ENCODE assay signal across 10 mouse cellular contexts in genomic region chr9:119035836-119036235, GRCm38 (mm10). TPM values are rescaled to one million over a fixed set of nuclear protein-coding genes. Genes with fewer than 3 reads are reported as not detected.
DNase-seq lines count a peak whose midpoint lies in the region; TF ChIP-seq lines count a peak whose summit lies in the region.
"Had no signal": no experiment of that assay in that cellular context is flagged by ENCODE, and none has a peak within 500 bp of the region (broad histone marks: within the 10 kb centered on the region; RNA-seq: fewer than 3 reads in every experiment).

No protein-coding gene starts in this region.

- TF ChIP-seq CTCF in kidney, adult 2 months (conservative IDR thresholded peaks at IDR 0.05; ENCODE audit: insufficient read depth, insufficient read length, low read depth, low read length): no peak

- H3K27ac ChIP-seq in kidney, adult 2 months (ENCODE audit: insufficient read depth, low read depth, low read length): no peak overlapping the region

- no peak overlapping the region for H3K4me3 ChIP-seq in kidney, adult 2 months (ENCODE audit: insufficient read depth, low read depth, low read length)
- H3K4me3 ChIP-seq: embryonic facial prominence, embryonic 12.5 days; megakaryocyte, embryonic 14.5 days had no signal

- WGBS in kidney, adult 2 months: 43% methylated on average over 7 of the region's 7 CpGs

- TF ChIP-seq POLR2A in kidney, adult 2 months (IDR thresholded peaks at IDR 0.05; ENCODE audit: low read depth, low read length): no peak

- no peaks in the 10 kb centered on the region for H3K27me3 ChIP-seq in kidney, adult 2 months (replicated peaks; ENCODE audit: control insufficient read depth, insufficient read depth, low read length)
- H3K27me3 ChIP-seq: embryonic facial prominence, embryonic 12.5 days; megakaryocyte, embryonic 14.5 days had no signal

- 0 out of 2 replicates have a peak, but pooled peaks cover 2% of the 10 kb centered on the region for H3K4me1 ChIP-seq in kidney, adult 2 months (ENCODE audit: control insufficient read depth, insufficient read depth, low read length)

- DNase-seq in cerebellum, postnatal 14 days: peak; percentile 55 to 62
- no peak for DNase-seq in cerebellum, adult 9-11 months
- peak; percentile 93 for DNase-seq in 3134 (ENCODE audit: extremely low read depth, insufficient read length, low spot score)
- peak; percentile 86 for DNase-seq in gastrocnemius, adult 18-20 months (ENCODE audit: low spot score)
- DNase-seq in kidney, adult 2 months: peak; percentile 78
- DNase-seq in ovary, postnatal 36 days (ENCODE audit: low spot score): peak; percentile 66
- no peak for DNase-seq in right cerebral cortex, postnatal 14 days
- DNase-seq in frontal cortex, postnatal 36 days (ENCODE audit: low spot score in 2 of 2): no peak

- peaks cover 2% of the 10 kb centered on the region for H3K36me3 ChIP-seq in kidney, adult 2 months (ENCODE audit: control insufficient read depth, insufficient read depth, low read length)

RNA-seq across cellular contexts. Expression of gene Vill, which starts 16.7 kb away (rescaled TPM):
- under 1 TPM in 1 of 2 experiments, not detected in 1; 0.23 TPM for total RNA-seq in gastrocnemius, adult 18-20 months (2021)
- polyA plus RNA-seq in kidney, adult 2 months (2012; rRNA removed): 48.5 and 73.9 TPM in 2 replicates

RNA-seq across cellular contexts. Expression of gene Plcd1, which starts 57.5 kb away (rescaled TPM):
- total RNA-seq in gastrocnemius, adult 18-20 months (2021): 1 to 10 TPM; 5.5 to 6.3 TPM
- polyA plus RNA-seq in kidney, adult 2 months (2012; rRNA removed): 11.3 and 11.8 TPM in 2 replicates

Comparison
In these comparisons a context has a peak if more than half of its experiments do, and no peak if none do; other contexts are left out.
1. DNase-seq: peak in cerebellum, postnatal 14 days (2 of 2), 3134 (single experiment), gastrocnemius, adult 18-20 months (single experiment), kidney, adult 2 months (single experiment) and ovary, postnatal 36 days (single experiment); none in cerebellum, adult 9-11 months (single experiment), right cerebral cortex, postnatal 14 days (single experiment) and frontal cortex, postnatal 36 days (0 of 2).